Mouse (Mus musculus) liver, postnatal 0 days (tissue): ENCODE results near the gene Alox8.

Experiments used
- CTCF ChIP-seq: sonication (generic); IDR thresholded peaks from 2 replicates; pipeline ENCODE4 v1.5.1; 2016; ENCODE audit warnings: antibody characterized with exemption, low read depth
- EP300 ChIP-seq: IDR thresholded peaks from 2 replicates; pipeline ENCODE4 v1.6.1; 2016; ENCODE audit warnings: antibody characterized with exemption, low read depth, mild to moderate bottlenecking

DNA sequence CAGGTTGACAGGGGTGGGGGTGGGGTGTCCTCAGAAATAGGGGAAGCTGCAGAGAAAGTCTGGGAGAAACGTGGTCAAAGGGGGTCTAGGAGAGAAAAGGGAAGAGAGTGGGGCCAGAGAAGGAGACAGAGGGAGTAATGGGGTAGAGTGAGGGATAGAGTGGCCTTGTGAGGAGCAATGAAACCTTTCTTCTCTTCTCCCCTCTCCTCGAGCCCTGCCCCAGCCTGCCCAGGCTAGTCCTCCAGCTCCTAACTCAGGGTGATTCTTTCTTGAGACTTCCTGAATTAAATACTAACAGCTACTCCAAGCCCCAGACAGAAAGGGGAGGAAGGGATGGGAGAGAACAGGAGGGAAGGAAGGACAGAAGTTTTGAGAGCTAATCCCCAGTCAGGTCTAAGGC lies 21.0 kb upstream of the Alox8 start:
- TF ChIP-seq CTCF: no peak
- TF ChIP-seq EP300: no peak
